In the genomic region with DNA sequence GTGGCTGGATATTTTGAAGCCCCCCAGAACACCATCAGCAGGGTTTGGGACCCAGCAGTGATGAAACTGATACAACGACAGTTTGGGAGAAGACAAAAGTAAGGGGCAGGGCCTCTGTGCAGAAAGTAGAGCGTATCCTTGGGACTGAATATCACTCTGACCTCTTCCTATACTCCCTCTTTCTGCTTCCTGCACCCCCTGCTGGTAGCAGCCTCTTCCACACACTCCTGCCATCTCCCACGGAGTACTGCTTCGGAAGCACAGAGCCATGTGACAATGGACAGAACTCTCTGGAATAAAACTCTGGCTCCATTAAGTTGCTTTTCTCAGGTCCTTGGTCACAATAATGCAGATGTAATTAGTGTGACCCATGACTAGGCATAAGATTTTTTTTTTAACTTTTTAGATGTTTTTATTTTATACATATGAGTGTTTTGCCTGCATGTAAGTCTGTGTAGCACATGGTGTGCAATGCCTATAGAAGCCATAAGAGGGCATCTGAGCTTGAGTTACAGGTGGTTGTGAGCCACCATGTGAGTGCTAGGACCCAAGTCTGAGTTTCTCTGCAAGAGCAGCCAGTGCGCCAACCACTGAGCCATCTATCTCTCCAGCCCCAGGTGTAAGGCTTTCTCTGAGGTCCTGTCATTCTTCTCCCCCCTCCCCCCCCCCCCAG, we compare ENCODE assay signal across 11 mouse cellular contexts.
DNase-seq lines count a peak whose midpoint lies in the region; ATAC-seq and TF ChIP-seq lines count a peak whose summit lies in the region.
"Had no signal": no experiment of that assay in that cellular context is flagged by ENCODE, and none has a peak within 500 bp of the region (broad histone marks: within the 10 kb centered on the region; RNA-seq: fewer than 3 reads in every experiment).

No protein-coding gene starts in this region.

- peak; percentile 57 for TF ChIP-seq CTCF in layer of hippocampus, adult 2 months (conservative IDR thresholded peaks at IDR 0.05)
- TF ChIP-seq CTCF in liver, postnatal 0 days (IDR thresholded peaks at IDR 0.05; ENCODE audit: low read depth) = peak; percentile 45

- no peak overlapping the region for H3K9ac ChIP-seq in liver, postnatal 0 days (replicated peaks)
- no peak overlapping the region for H3K9ac ChIP-seq in neural tube, embryonic 15.5 days (replicated peaks)
- H3K9ac ChIP-seq: limb, embryonic 15.5 days had no signal

- no peaks in the 10 kb centered on the region for H3K27me3 ChIP-seq in liver, postnatal 0 days (ENCODE audit: insufficient read depth, low read length)
- H3K27me3 ChIP-seq in neural tube, embryonic 15.5 days (replicated peaks) = peaks cover 4% of the 10 kb centered on the region; the same call in 1 of the 2 replicates
- H3K27me3 ChIP-seq: limb, embryonic 15.5 days had no signal

- no peaks in the 10 kb centered on the region for H3K4me1 ChIP-seq in liver, postnatal 0 days (ENCODE audit: insufficient read depth)
- peaks cover 12% of the 10 kb centered on the region; the same call in 1 of the 2 replicates for H3K4me1 ChIP-seq in neural tube, embryonic 15.5 days

- WGBS in liver, postnatal 0 days (ENCODE audit: insufficient replicate concordance) = 96% methylated on average over 5 of the region's 5 CpGs
- WGBS in neural tube, embryonic 15.5 days = 84% methylated on average over 5 of the region's 5 CpGs

- H3K4me3 ChIP-seq in layer of hippocampus, adult 2 months = no peak overlapping the region
- H3K4me3 ChIP-seq in liver, postnatal 0 days (ENCODE audit: low read depth, low read length) = no peak overlapping the region
- no peak overlapping the region for H3K4me3 ChIP-seq in neural tube, embryonic 15.5 days (replicated peaks)
- H3K4me3 ChIP-seq: limb, embryonic 15.5 days had no signal

- H3K27ac ChIP-seq in layer of hippocampus, adult 2 months = no peak overlapping the region
- no peak overlapping the region for H3K27ac ChIP-seq in liver, postnatal 0 days (ENCODE audit: low read depth)
- no peak overlapping the region for H3K27ac ChIP-seq in neural tube, embryonic 15.5 days (replicated peaks)
- H3K27ac ChIP-seq: limb, embryonic 15.5 days had no signal

- peaks cover 9% of the 10 kb centered on the region; the same call in 1 of the 2 replicates for H3K36me3 ChIP-seq in liver, postnatal 0 days (replicated peaks; ENCODE audit: insufficient read depth, low read length)
- H3K36me3 ChIP-seq in neural tube, embryonic 15.5 days = no peaks in the 10 kb centered on the region

- ATAC-seq in liver, postnatal 0 days = no peak
- no peak for ATAC-seq in neural tube, embryonic 15.5 days (ENCODE audit: low FRiP score)
- no peak for ATAC-seq in granulocyte monocyte progenitor cell, adult 5-6 weeks (replicated peaks; ENCODE audit: poor library complexity, severe bottlenecking)
- ATAC-seq: hindbrain, embryonic 16.5 days had no signal

- H3K9me3 ChIP-seq in liver, postnatal 0 days (ENCODE audit: low read length) = no peaks in the 10 kb centered on the region
- no peaks in the 10 kb centered on the region for H3K9me3 ChIP-seq in neural tube, embryonic 15.5 days (replicated peaks)
- H3K9me3 ChIP-seq: limb, embryonic 15.5 days had no signal

- DNase-seq in adrenal gland, adult (ENCODE audit: inconsistent age in 2 of 2, low spot score in 1 of 2) = peak; percentile 48 to 78
- no peak for DNase-seq in adrenal gland, postnatal 4 days (ENCODE audit: low spot score in 2 of 2)
- no peak for DNase-seq in layer of hippocampus, adult 2 months (ENCODE audit: low spot score in 2 of 2)
- DNase-seq in layer of hippocampus, adult 9-10 months (ENCODE audit: low spot score) = no peak
- peak; percentile 62 for DNase-seq in ZHBTc4 (ENCODE audit: low read depth, low spot score)
- DNase-seq in liver, postnatal 0 days = peak; percentile 28
- DNase-seq: B cell, adult 2 months had no signal

- H3K4me2 ChIP-seq in liver, postnatal 0 days (ENCODE audit: low read depth, low read length) = no peak overlapping the region
- no peak overlapping the region for H3K4me2 ChIP-seq in neural tube, embryonic 15.5 days
- H3K4me2 ChIP-seq: limb, embryonic 15.5 days had no signal

- no peak for TF ChIP-seq EP300 in liver, postnatal 0 days (IDR thresholded peaks at IDR 0.05; ENCODE audit: low read depth)

Comparison
In these comparisons a context has a peak if more than half of its experiments do, and no peak if none do; other contexts are left out.
1. DNase-seq: peak in adrenal gland, adult (2 of 2), ZHBTc4 (single experiment) and liver, postnatal 0 days (single experiment); none in adrenal gland, postnatal 4 days (0 of 2), layer of hippocampus, adult 2 months (0 of 2) and layer of hippocampus, adult 9-10 months (single experiment).